Mouse (Mus musculus): Measurements from ENCODE around the gene Cfap65. TPM values are rescaled to one million over a fixed set of nuclear protein-coding genes. Genes with fewer than 3 reads are reported as not detected.

The Cfap65 gene
- total RNA-seq, 1 experiment from 2014 or later, result not detected

GRCm38 (mm10) chr1:74856791-74857190 is 78.6 kb downstream of the Cfap65 start:
- no peak for ATAC-seq (replicated peaks in 1 of 2; ENCODE audit: insufficient read depth in 1 of 2, low FRiP score in 2 of 2, low TSS enrichment in 1 of 2, low read depth in 1 of 2, poor library complexity in 2 of 2, severe bottlenecking in 2 of 2)

- no peak for ATAC-seq (replicated peaks in 1 of 2; ENCODE audit: insufficient read depth in 1 of 2, low FRiP score in 2 of 2, low TSS enrichment in 1 of 2, low read depth in 1 of 2, poor library complexity in 2 of 2, severe bottlenecking in 2 of 2)
These were observed 79.0 kb downstream of the Cfap65 start for GRCm38 (mm10) chr1:74856439-74856720.

GRCm38 (mm10) chr1:74855651-74856438 is 79.6 kb downstream of the Cfap65 start:
- no peak for ATAC-seq (replicated peaks in 1 of 2; ENCODE audit: insufficient read depth in 1 of 2, low FRiP score in 2 of 2, low TSS enrichment in 1 of 2, low read depth in 1 of 2, poor library complexity in 2 of 2, severe bottlenecking in 2 of 2)

GRCm38 (mm10) chr1:74855156-74855555 is 80.2 kb downstream of the Cfap65 start:
- no peak for ATAC-seq (replicated peaks in 1 of 2; ENCODE audit: insufficient read depth in 1 of 2, low FRiP score in 2 of 2, low TSS enrichment in 1 of 2, low read depth in 1 of 2, poor library complexity in 2 of 2, severe bottlenecking in 2 of 2)

GRCm38 (mm10) chr1:74854306-74855056 is 80.9 kb downstream of the Cfap65 start, which contains the start of gene Cdk5r2:
Gene Cdk5r2 (plus strand): TSS chr1:74854934.
- ATAC-seq (replicated peaks in 1 of 2; ENCODE audit: insufficient read depth in 1 of 2, low FRiP score in 2 of 2, low TSS enrichment in 1 of 2, low read depth in 1 of 2, poor library complexity in 2 of 2, severe bottlenecking in 2 of 2), result peak; percentile 85 to 92

Other genes with a start within 250 kb of the Cfap65 start
- 4.9 and 5.3 TPM in 2 replicates for gene Cyp27a1, start 222.0 kb downstream of the Cfap65 start, total RNA-seq (2017)
- not detected in 2 replicates for gene Prkag3, start 186.4 kb downstream of the Cfap65 start, total RNA-seq (2017)
- gene Wnt6, start 163.7 kb downstream of the Cfap65 start, total RNA-seq (2017), result not detected in 2 replicates
- gene Wnt10a, start 144.1 kb downstream of the Cfap65 start, total RNA-seq (2017), result not detected in 2 replicates
- not detected in 2 replicates for gene Cdk5r2, start 80.7 kb downstream of the Cfap65 start, total RNA-seq (2017)
- gene Fev, start 50.2 kb downstream of the Cfap65 start, total RNA-seq (2017), result not detected in 2 replicates
- gene Cryba2, start 42.5 kb downstream of the Cfap65 start, total RNA-seq (2017), result not detected in 2 replicates
- gene Ihh, start 16.1 kb upstream of the Cfap65 start, total RNA-seq (2017), result not detected in 2 replicates
- 6.5 and 11.6 TPM in 2 replicates for gene Nhej1, start 189.6 kb upstream of the Cfap65 start, total RNA-seq (2017)
- not detected in 2 replicates for gene Slc23a3, start 198.3 kb upstream of the Cfap65 start, total RNA-seq (2017)
- gene Cnppd1, start 207.1 kb upstream of the Cfap65 start, total RNA-seq (2017), result 37.5 and 44.3 TPM in 2 replicates
- 43.2 and 60.9 TPM in 2 replicates for gene Retreg2, start 207.2 kb upstream of the Cfap65 start, total RNA-seq (2017)
- 38.0 and 43.7 TPM in 2 replicates for gene Zfand2b, start 233.0 kb upstream of the Cfap65 start, total RNA-seq (2017)
- gene Abcb6, start 244.8 kb upstream of the Cfap65 start, total RNA-seq (2017), result 3.4 and 6.2 TPM in 2 replicates

Measured in hematopoietic stem cell, adult 5-6 weeks (primary cell).